Mouse (Mus musculus): ENCODE results near the gene Amigo2. TPM values are rescaled to one million over a fixed set of nuclear protein-coding genes. Genes with fewer than 3 reads are reported as not detected.

Gene Amigo2
- polyA plus RNA-seq, 1 experiment: 2.7 TPM

GRCm38 (mm10) chr15:97271985-97272697, 25.1 kb upstream of the Amigo2 start:
- H3K4me3 ChIP-seq (ENCODE audit: insufficient read depth, low read length): no peak overlapping the region
- H3K4me1 ChIP-seq (ENCODE audit: control insufficient read depth, insufficient read depth, low read length): no peaks in the 10 kb centered on the region
- no peak overlapping the region for H3K27ac ChIP-seq (ENCODE audit: insufficient read depth, low read length)
- no peak for TF ChIP-seq POLR2A (IDR thresholded peaks at IDR 0.05; ENCODE audit: low read depth, low read length)
- no peak for TF ChIP-seq CTCF (IDR thresholded peaks at IDR 0.05; ENCODE audit: borderline replicate concordance, insufficient read depth, low read length)

- no peak for TF ChIP-seq CTCF (IDR thresholded peaks at IDR 0.05; ENCODE audit: borderline replicate concordance, insufficient read depth, low read length)
- TF ChIP-seq POLR2A (IDR thresholded peaks at IDR 0.05; ENCODE audit: low read depth, low read length): no peak
These were observed 20.1 kb upstream of the Amigo2 start for GRCm38 (mm10) chr15:97267094-97267695.

GRCm38 (mm10) chr15:97266236-97266845, 19.3 kb upstream of the Amigo2 start:
- Histone ChIP-seq H3K4me3 (ENCODE audit: insufficient read depth, low read length) (no peak overlapping the region), H3K4me1 (ENCODE audit: control insufficient read depth, insufficient read depth, low read length) (no peaks in the 10 kb centered on the region), H3K27ac (ENCODE audit: insufficient read depth, low read length) (no peak overlapping the region)
- no peak for TF ChIP-seq CTCF (IDR thresholded peaks at IDR 0.05; ENCODE audit: borderline replicate concordance, insufficient read depth, low read length)
- TF ChIP-seq POLR2A (IDR thresholded peaks at IDR 0.05; ENCODE audit: low read depth, low read length): no peak

More at GRCm38 (mm10) chr15:97267094-97267695, 20.1 kb upstream of the Amigo2 start:
- H3K27ac ChIP-seq (ENCODE audit: insufficient read depth, low read length): no peak overlapping the region
- H3K4me3 ChIP-seq (ENCODE audit: insufficient read depth, low read length): no peak overlapping the region
- no peaks in the 10 kb centered on the region for H3K4me1 ChIP-seq (ENCODE audit: control insufficient read depth, insufficient read depth, low read length)

GRCm38 (mm10) chr15:97262251-97262650, 15.2 kb upstream of the Amigo2 start:
- TF ChIP-seq CTCF (IDR thresholded peaks at IDR 0.05; ENCODE audit: borderline replicate concordance, insufficient read depth, low read length) (no peak), POLR2A (IDR thresholded peaks at IDR 0.05; ENCODE audit: low read depth, low read length) (no peak)
- no peak overlapping the region for H3K4me3 ChIP-seq (ENCODE audit: insufficient read depth, low read length)
- peaks cover under 1% of the 10 kb centered on the region for H3K4me1 ChIP-seq (ENCODE audit: control insufficient read depth, insufficient read depth, low read length)
- no peak overlapping the region for H3K27ac ChIP-seq (ENCODE audit: insufficient read depth, low read length)

- Histone ChIP-seq H3K4me1 (ENCODE audit: control insufficient read depth, insufficient read depth, low read length) (peaks cover 4% of the 10 kb centered on the region), H3K27ac (ENCODE audit: insufficient read depth, low read length) (no peak overlapping the region), H3K4me3 (ENCODE audit: insufficient read depth, low read length) (no peak overlapping the region)
- TF ChIP-seq CTCF (IDR thresholded peaks at IDR 0.05; ENCODE audit: borderline replicate concordance, insufficient read depth, low read length) (no peak), POLR2A (IDR thresholded peaks at IDR 0.05; ENCODE audit: low read depth, low read length) (no peak)
These were observed 13.0 kb upstream of the Amigo2 start for GRCm38 (mm10) chr15:97259968-97260597.

- Histone ChIP-seq H3K4me3 (ENCODE audit: insufficient read depth, low read length) (no peak overlapping the region), H3K4me1 (ENCODE audit: control insufficient read depth, insufficient read depth, low read length) (peaks cover 4% of the 10 kb centered on the region), H3K27ac (ENCODE audit: insufficient read depth, low read length) (no peak overlapping the region)
- no peak for TF ChIP-seq POLR2A (IDR thresholded peaks at IDR 0.05; ENCODE audit: low read depth, low read length)
- TF ChIP-seq CTCF (IDR thresholded peaks at IDR 0.05; ENCODE audit: borderline replicate concordance, insufficient read depth, low read length): no peak
These were observed 12.2 kb upstream of the Amigo2 start for GRCm38 (mm10) chr15:97259300-97259699.

GRCm38 (mm10) chr15:97258483-97259230, 11.6 kb upstream of the Amigo2 start:
- Histone ChIP-seq H3K4me1 (ENCODE audit: control insufficient read depth, insufficient read depth, low read length) (peaks cover 4% of the 10 kb centered on the region), H3K27ac (ENCODE audit: insufficient read depth, low read length) (no peak overlapping the region), H3K4me3 (ENCODE audit: insufficient read depth, low read length) (no peak overlapping the region)
- TF ChIP-seq CTCF (IDR thresholded peaks at IDR 0.05; ENCODE audit: borderline replicate concordance, insufficient read depth, low read length): no peak
- TF ChIP-seq POLR2A (IDR thresholded peaks at IDR 0.05; ENCODE audit: low read depth, low read length): no peak

GRCm38 (mm10) chr15:97257206-97257775, 10.2 kb upstream of the Amigo2 start:
- TF ChIP-seq CTCF (IDR thresholded peaks at IDR 0.05; ENCODE audit: borderline replicate concordance, insufficient read depth, low read length): no peak
- no peak for TF ChIP-seq POLR2A (IDR thresholded peaks at IDR 0.05; ENCODE audit: low read depth, low read length)
- H3K4me1 ChIP-seq (ENCODE audit: control insufficient read depth, insufficient read depth, low read length): peaks cover 4% of the 10 kb centered on the region
- H3K4me3 ChIP-seq (ENCODE audit: insufficient read depth, low read length): no peak overlapping the region
- H3K27ac ChIP-seq (ENCODE audit: insufficient read depth, low read length): peak overlapping the region; percentile 48

GRCm38 (mm10) chr15:97256411-97256810, 9.3 kb upstream of the Amigo2 start:
- Histone ChIP-seq H3K4me1 (ENCODE audit: control insufficient read depth, insufficient read depth, low read length) (peaks cover 4% of the 10 kb centered on the region), H3K4me3 (ENCODE audit: insufficient read depth, low read length) (no peak overlapping the region), H3K27ac (ENCODE audit: insufficient read depth, low read length) (no peak overlapping the region)
- TF ChIP-seq CTCF (IDR thresholded peaks at IDR 0.05; ENCODE audit: borderline replicate concordance, insufficient read depth, low read length) (no peak), POLR2A (IDR thresholded peaks at IDR 0.05; ENCODE audit: low read depth, low read length) (no peak)
